Mouse (Mus musculus) B cell, adult 62 days (primary cell): ENCODE results near the gene Tm4sf5. TPM values are rescaled to one million over a fixed set of nuclear protein-coding genes. Genes with fewer than 3 reads are reported as not detected.

Source experiments
- total RNA-seq: library from RNA; stranded (reverse); gene quantifications from 4 replicates; pipeline ENCODE4 v1.2.4, GENCODE M21; 2023

The Tm4sf5 gene
- total RNA-seq: not detected in 4 replicates

DNA sequence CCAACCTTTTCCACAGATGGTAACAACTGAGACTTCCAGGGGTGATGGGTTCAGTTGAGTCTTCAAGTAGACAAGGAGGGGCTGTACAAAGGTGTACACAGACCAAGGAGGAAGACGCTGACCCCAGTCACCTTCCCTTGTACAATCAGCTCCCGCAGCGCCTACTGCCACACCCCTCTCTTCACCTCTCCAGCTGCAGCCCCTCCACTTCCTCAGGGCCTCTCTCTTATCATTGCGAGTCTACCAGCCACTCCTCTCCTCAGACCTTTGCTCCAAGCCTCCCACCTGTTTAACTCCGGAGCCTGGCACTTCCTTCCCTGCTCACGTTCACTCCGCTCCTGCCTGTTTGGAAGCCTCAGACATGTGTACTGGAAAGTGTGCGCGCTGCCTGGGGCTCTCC, at the start of gene Tm4sf5:
Gene Tm4sf5 (plus strand): TSS at position 275 of the 400 bp plus-strand sequence.

DNA sequence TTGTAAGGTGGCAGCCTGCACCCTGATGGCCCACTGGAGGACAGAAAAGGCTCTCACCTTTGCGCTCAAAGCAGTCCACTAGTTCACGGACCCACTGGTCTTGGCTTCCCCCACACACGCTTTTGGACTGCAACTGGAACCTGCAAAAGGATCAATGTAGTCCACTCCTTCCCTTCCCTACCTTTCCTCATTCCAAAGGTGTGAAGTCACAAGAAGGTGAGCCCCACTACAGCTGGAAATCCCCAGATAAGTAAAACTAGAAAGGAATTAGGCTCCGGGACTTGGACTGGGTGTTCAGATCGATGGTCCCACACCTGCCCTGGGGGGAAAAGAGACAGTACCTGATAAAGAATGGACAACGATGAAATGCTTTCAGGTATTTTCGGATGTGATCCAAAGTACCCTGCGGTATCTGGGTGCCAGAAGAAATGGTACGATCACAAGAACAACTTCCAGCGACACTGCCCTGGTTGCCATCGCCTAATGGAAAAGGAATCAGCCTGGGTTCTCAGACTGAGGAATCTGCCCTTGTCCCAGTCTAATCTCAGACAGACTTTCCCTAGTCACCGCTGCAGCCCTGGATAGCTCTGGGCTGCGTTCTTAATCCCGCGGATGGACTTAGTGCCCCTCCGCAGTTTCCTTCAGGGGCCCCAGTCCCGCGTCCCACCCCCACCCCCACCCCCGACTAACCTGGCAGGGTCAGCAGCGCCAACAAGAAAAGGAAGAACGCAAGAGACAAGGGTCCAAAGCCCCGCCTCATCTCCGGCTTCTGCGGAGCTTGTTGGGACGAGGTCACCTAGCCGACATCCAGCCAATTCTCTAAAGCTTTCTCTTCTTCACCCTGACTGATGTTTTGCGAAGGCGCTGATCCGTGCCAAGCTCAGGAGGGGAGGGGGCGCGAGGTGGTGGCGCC, 46.1 kb upstream of the Tm4sf5 start, which contains the start of gene Zmynd15:
Gene Zmynd15 (plus strand): TSS at position 746 of the 913 bp plus-strand sequence.

DNA sequence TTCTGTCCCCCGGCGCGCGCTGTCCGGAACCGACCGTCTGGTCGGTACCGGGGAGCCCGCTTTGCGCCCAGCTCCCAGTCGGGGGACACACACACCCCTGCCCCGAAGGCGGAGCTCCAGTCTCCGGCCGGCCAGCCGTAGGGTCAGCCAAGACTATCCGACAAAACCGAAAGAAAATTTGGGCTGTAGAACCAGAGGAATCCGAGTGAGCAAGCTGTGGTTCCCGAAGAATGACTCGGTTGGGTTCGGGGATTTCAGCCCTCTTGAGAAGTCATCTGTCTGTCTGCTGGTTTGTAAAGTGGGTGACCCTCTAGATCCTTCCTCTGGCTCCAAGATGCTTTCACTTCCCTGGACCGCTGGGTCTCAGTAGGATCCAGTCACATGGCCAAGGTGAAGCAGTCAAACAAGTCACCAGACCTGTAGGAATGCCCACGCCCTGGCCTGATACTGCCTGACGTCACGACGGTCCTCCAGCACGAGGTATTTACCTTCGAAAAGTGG, 45.4 kb upstream of the Tm4sf5 start, which contains the start of gene Cxcl16:
Gene Cxcl16 (minus strand): TSS at position 384 of the 501 bp plus-strand sequence.

DNA sequence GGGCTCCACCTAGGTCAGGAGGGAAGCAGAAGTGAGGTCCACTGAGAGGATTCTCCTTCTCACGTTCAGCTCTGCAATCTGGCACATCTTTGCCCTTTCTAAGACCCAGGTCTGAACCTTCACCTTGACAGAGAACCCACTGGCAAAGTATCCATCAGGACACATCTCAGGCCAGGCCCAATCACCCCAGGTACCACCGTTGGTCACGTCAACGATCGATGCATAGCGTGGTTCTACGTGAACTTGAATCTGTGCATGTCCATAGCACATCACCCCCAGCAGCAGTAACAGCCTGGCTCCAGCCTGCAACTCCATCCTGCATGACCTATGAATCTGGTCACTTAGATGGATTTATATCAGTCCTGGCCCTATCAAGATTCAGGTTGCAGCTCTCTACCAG, 9.2 kb downstream of the Tm4sf5 start, which contains the start of gene Vmo1:
Gene Vmo1 (minus strand): TSS at position 329 of the 400 bp plus-strand sequence.

DNA sequence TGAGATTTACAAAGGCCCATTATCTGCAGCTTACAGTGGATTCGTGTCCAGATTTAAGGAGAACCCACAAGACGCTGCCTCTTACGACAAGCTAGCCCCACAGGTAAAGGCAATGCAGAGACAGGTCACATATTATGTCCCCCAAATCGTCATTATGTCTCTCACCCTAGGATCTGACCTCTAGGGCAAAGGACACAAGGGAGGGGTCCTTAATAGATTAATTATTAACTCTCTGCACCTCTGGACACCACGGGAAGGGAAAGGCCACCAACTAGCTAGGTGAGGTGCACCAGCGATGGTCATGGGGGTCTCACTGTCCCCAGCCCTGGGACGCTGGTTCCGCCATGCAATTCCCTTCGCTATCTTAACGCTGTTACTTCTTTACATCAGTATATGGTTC, 13.9 kb downstream of the Tm4sf5 start, which contains the start of gene Gltpd2:
Gene Gltpd2 (plus strand): TSS at position 274 of the 400 bp plus-strand sequence.

DNA sequence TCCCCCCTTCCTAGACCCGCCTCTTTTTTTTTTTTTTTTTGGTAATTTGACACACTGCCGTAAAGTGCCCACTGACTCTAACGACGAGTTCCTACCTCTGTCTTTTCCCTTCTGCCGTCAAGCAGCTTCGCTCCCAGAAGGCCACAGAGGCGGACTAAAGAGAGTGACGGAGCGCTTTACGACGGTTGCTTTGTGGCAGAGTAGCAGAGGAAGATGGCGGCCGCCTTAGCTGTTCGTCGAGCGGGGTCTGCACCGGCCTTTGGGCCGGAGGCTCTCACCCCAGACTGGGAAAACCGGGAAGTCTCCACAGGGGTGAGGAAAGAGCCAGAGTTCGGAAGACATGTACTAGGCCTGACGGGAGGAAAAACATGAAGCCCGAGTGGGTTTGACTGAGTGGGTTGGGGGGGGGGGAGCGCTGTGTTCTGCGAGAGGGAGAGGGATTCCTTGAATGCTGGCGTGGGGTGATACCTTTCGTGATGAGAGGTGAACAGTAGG, 20.2 kb downstream of the Tm4sf5 start, which contains the start of gene Psmb6:
Gene Psmb6 (plus strand): TSS at position 184 of the 495 bp plus-strand sequence.

DNA sequence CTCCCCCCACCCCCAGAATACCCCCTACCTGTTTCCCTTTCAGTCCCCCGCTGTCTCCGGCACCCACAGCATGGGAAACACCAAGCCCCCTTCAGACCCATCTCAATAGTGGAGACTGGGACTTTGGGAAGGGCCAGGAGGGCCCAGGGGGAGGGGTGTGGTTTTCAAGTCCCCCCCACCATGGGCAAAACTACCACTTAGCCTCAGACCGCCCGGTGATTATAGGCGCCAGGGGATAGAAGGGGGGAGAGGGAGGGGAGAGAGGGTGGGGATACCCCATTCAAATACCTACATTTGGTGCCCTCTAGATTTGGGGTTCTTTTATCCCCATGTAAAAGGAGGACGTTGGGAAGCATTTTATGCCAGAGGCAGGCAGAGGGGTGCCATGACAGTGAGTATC, 27.8 kb downstream of the Tm4sf5 start, which contains the start of gene Gm40193:
Gene Gm40193 (minus strand): TSS at position 101 of the 400 bp plus-strand sequence.

DNA sequence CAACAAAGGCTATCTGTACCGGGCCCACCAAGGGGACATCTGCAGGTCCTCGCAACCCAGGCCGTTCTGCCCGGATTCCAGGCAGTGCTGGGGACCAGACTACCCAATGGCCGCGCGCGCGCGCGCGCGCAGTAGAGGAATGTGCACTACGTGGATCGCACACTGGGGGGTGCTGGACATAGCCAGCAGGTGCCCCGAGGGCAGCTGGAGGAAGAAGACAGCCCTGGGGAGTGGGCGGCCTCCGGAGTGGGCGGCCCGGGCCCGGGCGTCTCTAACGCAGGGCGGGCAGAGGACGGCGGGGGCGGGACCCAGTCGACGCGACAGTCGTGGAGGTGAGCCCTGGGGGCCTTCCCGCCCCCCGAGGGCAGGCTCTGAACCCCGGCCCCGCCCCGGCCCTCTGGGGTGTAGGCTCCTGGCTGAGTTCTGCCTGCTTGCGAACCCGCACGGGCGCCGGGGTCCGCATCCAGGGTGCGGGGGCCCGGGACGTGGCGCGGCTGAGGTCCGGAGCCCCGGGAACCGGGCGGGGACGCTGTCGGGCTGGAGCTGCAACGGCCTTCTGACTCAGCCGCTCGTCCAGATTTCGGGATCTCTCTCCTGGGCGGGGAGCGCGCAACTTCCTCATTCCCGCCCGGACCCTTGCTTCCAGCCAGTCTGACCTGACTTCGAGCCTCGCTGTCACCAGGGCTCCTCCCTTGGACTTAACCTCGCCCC, 35.0 kb downstream of the Tm4sf5 start, which contains the start of gene Pld2:
Gene Pld2 (plus strand): TSS at position 188 of the 711 bp plus-strand sequence.

Other genes with a start within 250 kb of the Tm4sf5 start
- 0.18 to 0.31 TPM (median 0.26 TPM) in 3 of 4 replicates, not detected in the other for gene Alox12, start 249.9 kb upstream of the Tm4sf5 start, total RNA-seq
- gene Alox12e, start 182.6 kb upstream of the Tm4sf5 start, total RNA-seq: not detected in 4 replicates
- gene Alox15, start 153.2 kb upstream of the Tm4sf5 start, total RNA-seq: 2.2 TPM in 1 of 4 replicates, not detected in the others
- 26.2 to 28.3 TPM (median 27.4 TPM) in 4 replicates for gene Pelp1, start 95.2 kb upstream of the Tm4sf5 start, total RNA-seq
- gene Arrb2, start 72.6 kb upstream of the Tm4sf5 start, total RNA-seq: 96.8 to 105 TPM (median 102 TPM) in 4 replicates
- gene Med11, start 53.3 kb upstream of the Tm4sf5 start, total RNA-seq: 41.2 to 54.4 TPM (median 43.1 TPM) in 4 replicates
- gene Zmynd15, start 45.8 kb upstream of the Tm4sf5 start, total RNA-seq: 0.41 to 3.1 TPM (median 0.87 TPM) in 4 replicates
- 8.6 to 11.2 TPM (median 9.8 TPM) in 4 replicates for gene Cxcl16, start 45.3 kb upstream of the Tm4sf5 start, total RNA-seq
- gene Vmo1, start 9.4 kb downstream of the Tm4sf5 start, total RNA-seq: not detected in 4 replicates
- not detected in 4 replicates for gene Gltpd2, start 14.0 kb downstream of the Tm4sf5 start, total RNA-seq
- gene Psmb6, start 20.1 kb downstream of the Tm4sf5 start, total RNA-seq: 123 to 130 TPM (median 128 TPM) in 4 replicates
- not detected in 4 replicates for gene Gm40193, start 27.7 kb downstream of the Tm4sf5 start, total RNA-seq
- gene Pld2, start 34.8 kb downstream of the Tm4sf5 start, total RNA-seq: 3.6 to 6.9 TPM (median 4.8 TPM) in 4 replicates
- gene Mink1, start 57.6 kb downstream of the Tm4sf5 start, total RNA-seq: 83.2 to 99.3 TPM (median 92.6 TPM) in 4 replicates
- gene 4930544D05Rik, start 110.6 kb downstream of the Tm4sf5 start, total RNA-seq: not detected in 4 replicates
- 2.2 TPM in 1 of 4 replicates, not detected in the others for gene Chrne, start 114.0 kb downstream of the Tm4sf5 start, total RNA-seq
- gene Gp1ba, start 133.9 kb downstream of the Tm4sf5 start, total RNA-seq: not detected in 4 replicates
- gene Rnf167, start 142.0 kb downstream of the Tm4sf5 start, total RNA-seq: 191 to 209 TPM (median 198 TPM) in 4 replicates
- gene Slc25a11, start 142.2 kb downstream of the Tm4sf5 start, total RNA-seq: 63.0 to 77.8 TPM (median 66.3 TPM) in 4 replicates
- 1,311 to 1,415 TPM (median 1,337 TPM) in 4 replicates for gene Pfn1, start 149.4 kb downstream of the Tm4sf5 start, total RNA-seq
- gene Eno3, start 152.0 kb downstream of the Tm4sf5 start, total RNA-seq: 27.9 to 35.0 TPM (median 31.9 TPM) in 4 replicates
- gene Spag7, start 164.2 kb downstream of the Tm4sf5 start, total RNA-seq: 34.1 to 44.3 TPM (median 40.2 TPM) in 4 replicates
- gene Camta2, start 182.9 kb downstream of the Tm4sf5 start, total RNA-seq: 60.2 to 85.3 TPM (median 65.6 TPM) in 4 replicates
- 1.4 to 2.5 TPM (median 2.2 TPM) in 4 replicates for gene Inca1, start 194.9 kb downstream of the Tm4sf5 start, total RNA-seq
- 27.1 to 33.9 TPM (median 29.3 TPM) in 4 replicates for gene Kif1c, start 195.3 kb downstream of the Tm4sf5 start, total RNA-seq